Mouse (Mus musculus): Measurements from ENCODE around the gene Fcgr3.

The Fcgr3 gene

GRCm38 (mm10) chr1:171046501-171046900 is 18.2 kb downstream of the Fcgr3 start:
- DNase-seq: no peak

- DNase-seq: no peak
These were observed 19.7 kb downstream of the Fcgr3 start for GRCm38 (mm10) chr1:171045079-171045465.

GRCm38 (mm10) chr1:171044365-171045078 is 20.2 kb downstream of the Fcgr3 start:
- peak; percentile 88 for DNase-seq

GRCm38 (mm10) chr1:171043594-171044153 is 21.1 kb downstream of the Fcgr3 start:
- DNase-seq: no peak

GRCm38 (mm10) chr1:171039880-171040279 is 24.9 kb downstream of the Fcgr3 start:
- peak; percentile 16 for DNase-seq

GRCm38 (mm10) chr1:171039135-171039534 is 25.6 kb downstream of the Fcgr3 start:
- no peak for DNase-seq

GRCm38 (mm10) chr1:171037861-171038721 is 26.6 kb downstream of the Fcgr3 start:
- peak; percentile 79 for DNase-seq

- peak; percentile 74 for DNase-seq
These were observed 28.0 kb downstream of the Fcgr3 start for GRCm38 (mm10) chr1:171036550-171037324.

GRCm38 (mm10) chr1:171035611-171036010 is 29.1 kb downstream of the Fcgr3 start:
- no peak for DNase-seq

- DNase-seq: no peak
These were observed 30.5 kb downstream of the Fcgr3 start for GRCm38 (mm10) chr1:171034201-171034600.

- peak; percentile 85 for DNase-seq
These were observed 31.0 kb downstream of the Fcgr3 start for GRCm38 (mm10) chr1:171033756-171034155.

GRCm38 (mm10) chr1:171033196-171033595 is 31.5 kb downstream of the Fcgr3 start:
- peak; percentile 44 for DNase-seq

- peak; percentile 62 for DNase-seq
These were observed 32.0 kb downstream of the Fcgr3 start for GRCm38 (mm10) chr1:171032691-171033090.

GRCm38 (mm10) chr1:171031752-171032151 is 33.0 kb downstream of the Fcgr3 start:
- DNase-seq: no peak

- DNase-seq: no peak
These were observed 45.3 kb downstream of the Fcgr3 start for GRCm38 (mm10) chr1:171019311-171019950.

- no peak for DNase-seq
These were observed 46.0 kb downstream of the Fcgr3 start, which contains the start of gene Fcgr4 for GRCm38 (mm10) chr1:171018737-171019136. TSS of gene Fcgr4 (plus strand) at chr1:171018920.

GRCm38 (mm10) chr1:171017468-171018158 is 47.1 kb downstream of the Fcgr3 start:
- no peak for DNase-seq

- no peak for DNase-seq
These were observed 47.9 kb downstream of the Fcgr3 start for GRCm38 (mm10) chr1:171016676-171017356.

GRCm38 (mm10) chr1:171011733-171012132 is 53.0 kb downstream of the Fcgr3 start:
- DNase-seq: no peak

- no peak for DNase-seq
These were observed 57.8 kb downstream of the Fcgr3 start for GRCm38 (mm10) chr1:171006905-171007304.

GRCm38 (mm10) chr1:171006335-171006734 is 58.4 kb downstream of the Fcgr3 start:
- no peak for DNase-seq

Measured in cerebellum, adult 11-12 months (tissue).